Mouse (Mus musculus) adrenal gland, adult (tissue): Measurements from ENCODE around the gene Ugt1a2.

Experiments
- DNase-seq, 2 experiments: peaks; one replicate each; pipeline ENCODE4 v3.0.0; 2022 to 2023; ENCODE audit warnings: low spot score in 1 of 2; ENCODE audit not compliant: inconsistent age in 2 of 2

The Ugt1a2 gene

DNA sequence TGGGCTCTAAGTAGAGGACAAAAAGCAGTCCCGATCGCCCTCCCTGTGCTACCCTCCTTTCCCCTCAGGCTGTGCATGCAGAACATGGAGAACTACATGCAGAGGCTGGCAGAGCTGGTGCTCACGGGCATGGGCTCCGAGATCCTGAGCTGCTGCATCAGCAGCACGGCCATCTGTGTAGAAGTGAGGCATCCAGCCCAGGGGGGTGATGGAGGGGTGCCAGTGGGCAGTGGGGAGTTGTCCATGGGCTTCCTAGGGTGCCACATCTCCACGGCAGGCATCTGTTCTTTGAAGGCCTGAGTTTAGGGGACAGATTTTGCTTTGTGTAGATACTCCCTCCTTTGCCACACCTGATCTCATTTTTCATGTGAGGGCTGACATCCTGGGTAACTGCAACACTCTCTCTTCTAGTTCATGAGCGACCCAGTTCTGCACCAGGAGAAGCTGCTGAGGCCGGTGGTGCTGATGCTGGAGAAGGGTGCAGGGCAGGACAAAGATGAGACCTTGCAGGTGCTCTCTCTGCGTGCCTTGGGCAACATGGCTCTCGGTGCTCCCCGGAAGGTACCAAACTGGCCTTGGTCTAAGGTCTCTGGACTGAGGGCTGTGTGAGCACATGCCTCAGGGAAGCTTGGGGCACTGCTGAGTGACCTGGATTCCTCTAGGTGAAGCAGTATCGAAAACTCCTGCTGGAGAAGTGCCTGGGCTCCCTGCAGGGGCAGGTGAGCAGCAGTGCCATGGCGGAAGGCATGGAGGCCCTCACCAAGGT, 55.8 kb downstream of the Ugt1a2 start:
- no peak for DNase-seq

DNA sequence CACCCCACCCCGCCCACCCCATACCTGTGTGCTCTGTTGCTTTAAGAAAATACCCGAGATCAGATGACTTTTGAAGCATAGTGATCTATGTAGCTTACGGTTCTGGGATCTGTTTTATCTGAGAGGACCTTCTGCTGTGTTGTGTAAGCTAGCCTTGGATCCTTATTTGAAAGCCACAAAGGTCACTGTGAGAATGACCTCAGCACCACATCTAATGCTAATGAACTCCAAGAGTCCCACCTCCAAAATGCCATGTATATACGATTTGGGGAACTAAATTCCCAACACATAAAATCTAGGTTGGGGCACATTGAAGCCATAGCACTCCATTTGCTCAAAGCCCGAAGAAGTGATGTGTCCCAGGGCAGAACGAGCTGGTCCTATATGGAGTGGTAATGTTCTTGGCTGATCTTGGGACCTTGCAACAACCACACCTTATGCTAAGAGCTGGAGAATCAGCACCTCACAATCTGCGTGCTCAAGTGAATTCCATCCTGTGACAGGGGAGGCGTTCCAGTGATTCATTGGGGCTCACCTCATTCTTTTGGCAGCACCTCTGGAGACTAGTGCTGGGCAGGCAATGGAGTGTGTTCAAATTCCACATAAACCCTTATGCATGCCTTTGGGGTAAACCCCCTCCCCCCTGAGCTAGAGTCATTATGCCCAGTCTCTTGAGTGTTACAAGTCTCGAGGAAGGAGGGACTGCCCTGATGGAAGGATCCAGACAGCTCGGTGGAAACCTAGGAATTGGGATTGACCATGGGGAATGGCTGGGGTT, 56.7 kb downstream of the Ugt1a2 start:
- peak in 1 of 2 experiments; percentile 72 for DNase-seq

DNA sequence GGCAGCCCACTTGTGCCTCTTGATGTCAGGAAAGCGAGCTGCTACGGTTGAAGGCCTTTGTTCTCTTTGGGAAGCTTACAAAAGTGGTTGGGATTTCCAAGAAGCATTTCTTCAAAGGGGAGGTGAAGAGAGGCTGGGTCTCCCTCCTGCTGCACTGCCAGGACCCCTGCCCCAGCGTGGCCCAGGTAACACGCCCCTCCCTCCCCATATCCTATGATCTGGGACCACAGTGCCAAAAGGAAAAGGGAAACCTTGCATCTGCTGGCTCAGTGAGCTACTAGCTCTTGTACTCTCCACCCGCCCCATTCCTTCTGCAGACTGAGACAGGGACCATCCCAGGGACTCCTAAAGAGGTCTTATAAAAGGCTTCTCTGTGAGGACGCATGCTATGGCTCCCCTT, 57.3 kb downstream of the Ugt1a2 start:
- DNase-seq = peak in 1 of 2 experiments; percentile 60

DNA sequence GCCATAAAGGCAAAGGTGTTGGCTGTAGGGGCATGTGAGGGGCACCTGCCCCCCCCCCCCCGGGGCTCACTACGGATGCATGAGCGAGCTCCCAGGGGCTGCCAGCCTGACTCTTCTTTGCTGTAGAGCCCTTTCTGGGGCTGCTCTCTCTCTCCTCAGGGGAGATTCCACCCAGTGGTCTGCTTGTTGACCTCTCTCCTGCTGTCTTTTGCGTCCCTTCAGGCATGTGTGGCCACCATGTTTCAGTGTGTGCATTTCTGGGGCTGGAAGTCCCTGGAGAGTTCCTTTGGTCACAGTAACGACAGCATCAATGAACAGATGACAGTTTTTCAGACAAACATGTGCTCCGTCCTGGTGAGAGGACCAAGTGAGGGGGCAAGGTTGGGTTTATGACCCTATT, 58.0 kb downstream of the Ugt1a2 start:
- peak in 1 of 2 experiments; percentile 54 for DNase-seq

DNA sequence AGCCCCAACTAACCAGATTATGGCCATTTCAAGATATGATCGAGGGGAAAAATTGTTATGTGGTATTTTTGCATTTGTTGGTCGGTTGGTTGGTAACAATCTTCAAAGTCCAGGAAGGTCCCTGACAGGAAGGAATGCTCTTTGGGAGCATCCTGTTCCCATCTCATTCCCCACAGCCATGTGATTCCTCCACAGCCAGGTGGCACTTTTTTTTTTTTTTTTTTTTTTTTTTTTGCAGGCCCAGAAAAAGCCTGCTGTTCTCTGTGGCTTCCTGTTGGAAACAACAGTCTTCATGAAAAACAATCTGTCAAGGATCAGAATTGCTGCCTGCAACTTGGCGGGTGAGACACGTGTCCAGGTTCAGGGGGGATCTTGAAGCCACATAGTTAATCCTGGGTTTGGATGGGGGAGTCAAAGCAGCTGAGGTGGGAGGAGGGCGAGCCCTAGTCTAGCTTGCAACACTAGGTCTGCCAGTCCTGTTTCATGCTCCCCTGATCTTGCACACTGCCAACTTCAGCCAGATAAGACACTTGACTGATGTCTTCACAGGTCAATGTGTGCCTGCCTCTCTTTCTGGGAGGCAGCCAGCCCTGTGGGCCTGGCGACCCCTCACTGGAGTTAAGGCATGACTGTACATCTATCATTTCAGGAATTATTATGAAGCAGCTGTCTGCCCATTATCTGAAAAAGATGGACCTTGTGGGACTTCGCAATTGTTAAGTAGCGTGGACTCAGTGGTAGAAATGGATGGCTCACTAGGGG, 58.7 kb downstream of the Ugt1a2 start:
- peak; percentile 55 to 83 for DNase-seq

DNA sequence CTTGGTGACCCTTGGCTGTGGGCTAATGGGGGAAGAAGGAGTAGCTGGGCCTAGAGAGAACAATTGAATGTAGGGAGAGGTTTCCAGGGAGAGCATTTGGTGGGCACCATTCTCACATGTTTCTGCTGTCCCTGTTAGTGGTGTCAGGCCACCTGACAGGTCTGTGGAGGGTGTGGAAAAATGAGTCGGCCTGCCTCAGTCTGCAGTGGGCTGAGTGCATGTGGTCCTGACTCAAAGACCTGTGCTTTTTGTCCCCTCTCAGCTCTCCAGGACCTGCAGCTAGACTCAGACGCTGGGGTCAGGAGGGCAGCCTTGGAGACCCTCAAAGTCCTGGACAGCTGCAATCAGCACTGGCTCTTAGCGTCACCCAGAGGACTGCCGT, 59.2 kb downstream of the Ugt1a2 start:
- no peak for DNase-seq

DNA sequence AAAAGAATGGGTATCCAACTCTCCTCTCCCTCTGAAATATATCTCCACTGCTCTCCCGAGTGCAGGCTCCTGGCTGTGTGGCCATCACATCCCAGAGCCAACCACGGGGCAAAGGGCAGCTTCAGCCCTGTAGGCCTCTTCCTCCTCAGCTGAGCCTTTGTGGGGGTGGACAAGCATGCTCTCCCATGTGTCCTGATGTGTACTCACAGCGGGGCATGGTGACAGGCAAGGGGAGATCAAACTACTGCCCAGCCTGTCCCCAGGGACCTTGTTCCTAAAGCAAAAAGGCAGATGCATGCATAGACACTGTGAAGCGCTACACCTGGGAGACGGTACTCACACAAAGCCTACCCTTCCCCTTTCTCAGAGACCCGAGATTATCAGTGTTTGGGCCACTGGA, 59.7 kb downstream of the Ugt1a2 start:
- DNase-seq = peak in 1 of 2 experiments; percentile 80

DNA sequence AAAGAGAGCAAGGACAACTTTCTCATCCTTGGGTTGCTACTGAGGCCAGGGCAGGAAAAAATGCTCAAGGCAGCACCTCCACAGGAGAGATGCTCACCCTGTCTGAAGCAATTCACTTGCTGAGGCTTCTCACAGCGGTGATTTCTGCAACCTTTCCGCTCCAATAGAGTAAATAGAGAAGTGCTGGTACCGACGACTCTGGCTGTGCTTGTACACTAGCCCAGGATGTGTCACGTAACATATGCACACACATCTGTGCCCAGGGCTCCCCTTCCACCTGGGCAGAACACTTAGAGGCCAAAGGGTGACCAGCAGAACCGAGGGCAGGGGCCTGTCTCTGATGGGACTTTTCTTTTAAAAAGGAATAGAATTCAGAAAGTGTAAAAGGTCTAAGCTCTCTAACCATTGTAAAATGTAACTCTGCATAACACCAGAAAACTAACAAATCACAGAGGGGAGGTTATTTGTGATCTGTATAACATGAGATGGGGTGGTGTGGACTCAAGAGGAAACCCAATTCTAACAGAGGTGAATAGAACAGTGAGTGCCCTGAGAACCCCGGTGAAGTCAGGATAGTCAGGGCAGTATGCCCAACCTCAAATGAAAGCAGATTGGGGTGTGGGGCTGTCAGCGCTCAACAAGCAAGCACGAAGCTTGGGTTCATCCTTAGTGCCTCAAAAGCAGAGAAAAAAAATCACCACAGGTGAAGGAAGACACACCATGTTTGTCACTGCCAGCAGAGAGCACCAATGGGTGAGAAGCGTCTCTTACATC, 60.4 kb downstream of the Ugt1a2 start:
- peak in 1 of 2 experiments; percentile 62 for DNase-seq

DNA sequence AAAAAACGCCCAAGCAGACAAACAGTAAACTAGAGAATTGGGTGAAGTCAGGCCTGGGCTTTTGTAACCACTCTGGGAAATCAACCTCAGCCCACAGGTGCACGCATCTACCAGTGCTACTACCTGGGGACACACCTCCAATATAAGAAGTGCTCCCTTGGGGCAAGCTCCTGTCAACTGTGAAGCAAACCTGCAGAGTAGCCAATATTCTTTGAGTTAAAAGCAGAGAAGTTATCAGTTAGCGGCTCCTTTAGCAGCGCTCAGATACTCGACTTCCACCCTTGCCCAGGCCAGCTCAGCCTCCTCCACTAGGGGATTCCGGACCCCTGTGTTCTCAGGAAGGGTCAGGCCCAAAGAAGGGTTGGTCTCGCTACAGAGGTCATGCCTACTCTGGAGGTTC, 61.3 kb downstream of the Ugt1a2 start:
- peak in 1 of 2 experiments; percentile 71 for DNase-seq

DNA sequence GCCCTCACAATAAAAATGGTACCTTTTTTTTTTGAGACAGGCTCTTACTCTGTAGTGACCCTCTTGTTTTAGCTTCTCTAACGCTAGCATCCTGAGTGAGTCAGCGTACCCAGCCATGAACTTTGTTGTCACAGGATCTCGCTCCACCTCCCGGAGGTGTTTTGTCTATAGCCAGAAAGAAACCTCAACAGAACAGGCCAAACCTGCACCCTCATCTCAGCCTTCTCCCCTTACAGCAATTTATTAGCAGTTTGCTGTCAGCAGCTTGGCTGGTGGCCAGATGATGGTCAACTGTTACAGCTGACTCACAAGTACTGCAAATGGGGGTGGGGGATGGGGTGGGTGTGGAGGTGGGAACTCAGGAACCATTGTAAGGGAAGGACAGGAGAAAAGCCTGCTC, 61.9 kb downstream of the Ugt1a2 start:
- peak; percentile 82 to 92 for DNase-seq

DNA sequence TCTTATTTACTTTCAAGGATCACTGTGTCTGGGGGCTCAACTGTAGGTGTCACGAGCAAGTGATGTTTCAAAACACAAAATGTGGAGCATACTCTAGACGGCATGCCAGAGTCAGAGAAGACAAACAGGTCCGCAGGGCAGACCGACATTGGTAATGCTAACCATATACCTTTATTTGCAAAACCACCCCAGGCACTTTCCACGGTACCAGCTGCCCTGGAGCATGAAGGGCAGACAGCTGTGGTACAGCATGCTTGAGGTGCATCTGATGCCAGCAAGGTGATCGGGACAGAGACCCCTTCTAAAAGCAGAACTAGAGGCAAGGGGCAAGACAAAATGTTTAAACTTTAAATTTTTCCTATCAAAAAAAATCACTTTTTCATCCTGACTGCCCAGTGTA, 62.6 kb downstream of the Ugt1a2 start:
- DNase-seq = no peak

DNA sequence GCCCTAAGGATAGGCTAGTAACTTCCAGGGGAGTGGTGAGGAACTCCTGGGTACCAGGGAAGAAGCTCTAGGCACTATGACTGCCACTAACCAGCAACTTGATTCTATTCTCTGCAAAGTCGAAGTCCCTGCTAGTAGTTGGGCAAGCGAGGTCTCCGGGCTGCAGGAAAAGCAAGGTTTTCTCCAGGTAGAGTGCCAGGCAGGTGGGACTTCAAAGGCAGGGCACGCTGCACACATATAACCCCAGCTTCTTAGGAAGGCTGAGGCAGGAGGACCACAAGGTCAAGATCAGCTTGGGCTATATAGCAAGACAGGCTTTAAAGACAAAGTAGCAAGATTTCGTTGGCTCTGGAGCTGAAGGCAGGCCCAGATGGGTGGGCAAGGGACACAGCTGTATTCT, 63.4 kb downstream of the Ugt1a2 start:
- DNase-seq = peak; percentile 36 to 70

DNA sequence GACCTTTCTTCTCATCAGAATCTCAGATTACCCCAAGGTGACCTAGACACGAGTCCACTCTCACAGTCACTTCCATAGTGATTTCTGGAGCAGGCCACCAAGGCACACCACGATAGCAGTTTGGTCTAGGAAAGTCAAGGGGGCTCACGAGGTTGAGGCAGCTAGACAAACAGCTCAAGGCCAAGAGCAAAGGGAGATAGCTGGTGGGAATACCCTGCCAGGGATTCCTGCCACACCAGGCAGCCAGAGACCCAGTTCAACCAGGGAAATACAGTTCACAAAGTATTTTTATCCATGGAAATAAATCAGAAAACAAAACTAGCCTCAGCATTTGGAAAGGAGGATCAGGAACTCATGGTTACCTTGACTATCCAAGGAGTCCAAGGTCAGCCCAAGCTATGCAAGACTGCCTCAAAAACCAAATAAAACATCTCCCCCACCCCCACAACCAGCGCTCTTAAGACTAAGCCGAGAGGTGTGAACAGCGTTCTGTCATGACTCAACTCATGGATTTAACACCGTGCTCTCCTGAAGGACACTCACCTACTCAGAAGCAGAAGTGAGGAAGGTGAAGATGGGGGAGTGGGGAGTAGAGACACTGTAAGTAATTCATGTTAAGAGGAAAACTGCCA, 64.0 kb downstream of the Ugt1a2 start:
- peak; percentile 51 to 83 for DNase-seq

DNA sequence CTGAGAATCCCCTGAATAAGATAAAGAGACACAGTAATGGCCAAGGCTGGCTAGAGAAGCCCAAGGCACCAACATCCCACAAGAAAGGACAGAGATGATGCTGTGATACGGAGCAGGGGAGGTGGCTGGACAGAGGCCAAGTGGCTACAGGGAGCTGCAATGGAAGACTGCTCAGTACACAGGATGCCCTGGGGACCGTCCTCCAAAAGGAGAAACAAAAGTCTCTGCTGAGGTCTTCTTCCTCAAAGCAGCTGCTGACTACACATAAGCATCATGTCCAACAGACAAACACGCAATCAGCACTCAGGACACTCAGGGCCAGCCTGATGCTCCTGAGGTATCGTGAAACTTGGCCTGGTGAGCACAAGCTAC, 64.5 kb downstream of the Ugt1a2 start:
- peak; percentile 64 to 81 for DNase-seq

DNA sequence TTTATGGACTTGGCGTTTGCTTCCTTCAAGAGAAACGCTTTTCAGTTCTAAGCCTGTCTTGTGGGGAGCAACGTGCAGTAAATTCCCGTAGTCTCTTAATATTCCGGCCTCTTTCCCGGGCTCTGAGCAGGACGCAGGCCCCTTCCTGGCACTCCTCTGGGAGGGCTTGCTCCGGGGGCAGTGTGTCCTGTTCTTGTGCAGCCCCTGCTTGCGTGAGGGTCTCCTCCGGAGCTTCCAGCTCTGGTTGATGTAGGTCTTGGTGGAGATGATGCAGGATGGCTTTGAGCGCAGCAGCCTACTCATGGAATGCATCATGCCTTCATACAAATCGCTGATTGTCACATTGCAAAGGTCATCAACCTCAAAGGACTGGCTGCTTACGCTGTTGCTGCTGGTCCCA, 65.7 kb downstream of the Ugt1a2 start:
- peak in 1 of 2 experiments; percentile 55 for DNase-seq

DNA sequence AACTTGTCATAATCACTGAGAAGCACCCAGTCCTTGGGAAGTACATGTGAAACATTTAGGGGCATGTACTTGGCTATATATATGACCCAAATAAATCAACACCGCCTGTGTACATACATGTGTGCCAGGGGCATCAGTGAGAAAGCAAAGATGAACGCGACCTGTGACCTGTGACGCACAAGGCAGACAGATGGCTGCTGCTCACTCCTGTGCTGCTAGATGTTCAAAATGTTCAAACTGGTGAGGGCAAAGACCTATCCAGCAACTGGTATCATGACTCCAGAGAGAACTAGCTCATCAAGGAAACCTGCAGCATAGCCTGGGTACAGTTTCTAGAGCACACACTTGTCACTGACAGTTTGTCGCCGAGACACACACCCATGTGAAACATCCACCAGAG, 67.1 kb downstream of the Ugt1a2 start:
- peak; percentile 26 to 68 for DNase-seq

DNA sequence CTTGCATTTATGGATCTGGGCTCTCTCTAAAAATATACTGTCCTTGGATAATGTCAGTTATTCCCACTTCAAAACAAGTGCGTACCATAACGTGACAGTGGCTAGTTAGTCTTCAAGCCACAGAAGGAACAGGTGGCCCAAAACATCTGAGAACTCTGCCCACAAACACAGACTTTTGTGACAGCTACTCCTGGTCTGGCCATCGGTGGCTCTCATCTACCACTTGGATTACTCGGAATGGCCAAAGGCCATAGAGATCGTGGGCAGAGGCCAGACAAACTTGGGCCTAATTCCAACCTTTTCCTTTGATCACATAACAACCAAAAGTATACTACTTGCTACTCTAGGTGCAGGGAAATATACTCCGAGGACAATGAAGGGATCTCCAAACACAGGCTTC, 67.7 kb downstream of the Ugt1a2 start:
- DNase-seq = peak in 1 of 2 experiments; percentile 71
